Mouse (Mus musculus): Measurements from ENCODE around the gene Prss16.

Prss16 gene

GRCm38 (mm10) chr13:22009642-22010041 is at the start of gene Prss16:
Prss16 (minus strand) TSS chr13:22009742.
- DNase-seq, result no peak

- no peak for DNase-seq
Measured at GRCm38 (mm10) chr13:22053754-22054153, 44.2 kb upstream of the Prss16 start.

GRCm38 (mm10) chr13:22051523-22051859 is 41.9 kb upstream of the Prss16 start:
- no peak for DNase-seq

- peak; percentile 92 for DNase-seq
Measured at GRCm38 (mm10) chr13:22050591-22051522, 41.3 kb upstream of the Prss16 start.

DNA sequence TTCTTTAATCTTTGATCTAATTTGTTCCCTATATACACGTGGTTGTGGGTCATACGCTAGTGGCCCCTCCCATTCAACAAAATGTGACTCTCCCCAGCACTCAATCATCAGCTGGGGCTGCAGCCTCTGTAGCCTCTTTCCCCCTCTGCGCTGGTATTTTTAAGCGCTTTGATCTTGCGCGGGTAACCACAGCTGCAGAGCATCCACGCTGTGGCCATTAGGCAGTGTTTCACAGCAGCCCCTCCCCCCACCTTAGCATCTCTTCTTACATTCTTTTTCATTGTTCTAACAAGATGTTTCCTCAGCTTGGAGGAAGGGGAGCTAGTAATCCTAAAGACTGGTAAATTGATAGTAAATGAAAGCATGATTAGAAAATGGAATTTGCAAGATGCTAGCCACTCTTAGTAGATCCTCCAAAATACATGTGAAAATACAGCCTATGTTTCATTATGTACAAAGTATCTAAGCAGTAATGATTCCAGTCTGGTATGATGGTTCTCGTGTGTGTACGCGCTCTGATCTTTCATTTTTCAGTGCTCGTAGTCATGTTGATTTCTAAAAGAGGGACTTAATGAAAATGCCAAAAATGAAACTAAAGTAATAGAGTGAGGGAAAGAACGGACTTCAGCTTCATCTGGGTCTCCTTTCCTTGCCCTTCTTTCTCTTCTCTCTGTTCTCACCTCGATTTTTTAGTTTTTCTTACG is 40.3 kb upstream of the Prss16 start:
- DNase-seq, result peak; percentile 22

- no peak for DNase-seq
Measured at GRCm38 (mm10) chr13:22049041-22049440, 39.5 kb upstream of the Prss16 start.

GRCm38 (mm10) chr13:22045311-22045710 is 35.8 kb upstream of the Prss16 start:
- no peak for DNase-seq

DNA sequence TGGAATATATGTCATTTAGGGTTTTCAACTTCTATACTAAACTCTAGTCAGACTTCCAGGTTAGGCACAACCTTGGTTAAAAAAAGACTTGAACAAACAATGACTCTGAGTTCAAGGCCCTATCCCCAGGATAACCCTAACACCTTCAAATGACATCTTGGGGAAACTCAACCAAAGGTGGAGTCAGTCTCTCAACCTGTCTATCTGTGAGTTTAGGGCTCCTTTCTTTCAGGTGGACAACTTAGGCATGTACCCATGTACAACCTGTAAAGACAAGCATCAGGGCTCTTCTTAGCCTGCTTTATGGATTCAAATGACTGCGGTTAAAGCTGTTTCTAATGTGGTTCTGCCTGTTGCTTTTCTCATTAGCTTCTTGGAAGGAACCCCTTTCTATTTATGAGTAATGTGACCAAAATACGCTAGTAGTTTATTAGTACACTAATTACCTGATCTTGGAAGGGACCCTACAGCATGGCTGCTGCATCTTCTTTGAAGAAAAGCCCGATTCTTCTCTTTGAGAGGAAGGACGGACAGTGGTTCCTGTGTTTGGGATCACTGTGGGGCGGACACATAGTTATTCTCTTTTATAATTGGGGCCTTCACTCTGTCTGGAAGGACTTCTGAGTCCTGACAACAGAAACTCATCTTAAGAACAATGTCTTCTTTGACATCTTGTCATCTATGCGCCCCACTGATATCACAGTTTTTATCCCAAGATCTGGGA is 35.1 kb upstream of the Prss16 start:
- DNase-seq, result no peak

- DNase-seq, result no peak
Measured at GRCm38 (mm10) chr13:22043503-22044431, 34.2 kb upstream of the Prss16 start.

DNA sequence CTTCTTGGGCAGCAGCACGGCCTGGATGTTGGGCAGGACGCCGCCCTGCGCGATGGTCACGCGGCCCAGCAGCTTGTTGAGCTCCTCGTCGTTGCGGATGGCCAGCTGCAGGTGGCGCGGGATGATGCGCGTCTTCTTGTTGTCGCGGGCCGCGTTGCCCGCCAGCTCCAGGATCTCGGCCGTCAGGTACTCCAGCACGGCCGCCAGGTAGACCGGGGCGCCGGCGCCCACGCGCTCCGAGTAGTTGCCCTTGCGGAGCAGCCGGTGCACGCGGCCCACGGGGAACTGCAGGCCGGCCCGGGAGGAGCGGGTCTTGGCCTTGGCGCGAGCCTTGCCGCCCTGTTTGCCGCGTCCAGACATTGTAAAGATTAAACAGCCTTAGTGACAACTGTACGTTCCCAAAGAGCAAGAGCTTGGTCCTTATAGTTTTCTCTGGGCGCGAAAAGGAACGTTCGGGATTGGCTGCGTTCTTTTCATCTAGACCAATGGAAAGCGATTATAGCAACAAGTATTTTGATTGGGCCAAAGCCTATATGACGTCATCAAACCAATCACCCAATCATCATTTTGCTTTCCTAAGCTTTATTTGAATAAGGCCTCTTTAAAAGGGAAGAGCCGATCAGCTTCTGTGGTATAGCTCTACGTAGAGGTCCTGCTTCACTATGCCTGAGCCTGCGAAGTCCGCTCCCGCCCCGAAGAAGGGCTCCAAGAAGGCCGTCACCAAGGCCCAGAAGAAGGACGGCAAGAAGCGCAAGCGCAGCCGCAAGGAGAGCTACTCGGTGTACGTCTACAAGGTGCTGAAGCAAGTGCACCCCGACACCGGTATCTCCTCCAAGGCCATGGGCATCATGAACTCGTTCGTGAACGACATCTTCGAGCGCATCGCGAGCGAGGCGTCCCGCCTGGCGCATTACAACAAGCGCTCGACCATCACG is 33.3 kb upstream of the Prss16 start, which contains the start of the genes Hist1h2ag and Hist1h2bj:
Gene Hist1h2ag, minus strand, starts transcription at position 377 of the 935 bp plus-strand sequence.
Gene Hist1h2bj, plus strand, starts transcription at position 647 of the 935 bp plus-strand sequence.
- peak; percentile 87 for DNase-seq

GRCm38 (mm10) chr13:22041651-22042567 is 32.4 kb upstream of the Prss16 start:
- no peak for DNase-seq

GRCm38 (mm10) chr13:22041142-22041536 is 31.6 kb upstream of the Prss16 start, which contains the start of gene Hist1h4i:
Hist1h4i (minus strand) TSS chr13:22041362.
- DNase-seq, result peak; percentile 97

GRCm38 (mm10) chr13:22040464-22041141 is 31.1 kb upstream of the Prss16 start:
- DNase-seq, result no peak

GRCm38 (mm10) chr13:22039951-22040463 is 30.5 kb upstream of the Prss16 start:
- DNase-seq, result no peak

DNA sequence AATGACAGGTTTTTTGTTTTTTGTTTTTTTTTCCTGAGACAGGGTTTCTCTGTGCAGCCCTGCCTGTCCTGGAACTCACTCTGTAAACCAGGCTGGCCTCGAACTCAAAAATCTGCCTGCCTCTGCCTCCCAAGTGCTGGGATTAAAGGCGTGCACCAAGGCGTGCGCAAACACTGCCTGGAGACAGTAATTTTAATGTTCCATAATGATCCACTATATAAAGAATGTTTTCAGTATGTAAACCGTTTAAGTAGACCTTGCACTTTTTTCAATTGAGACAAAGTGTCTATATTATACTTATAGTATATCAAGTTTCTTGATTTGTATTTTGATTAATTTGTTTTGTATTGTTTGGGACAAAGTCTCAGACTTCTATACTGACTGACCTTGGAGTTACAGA is 29.8 kb upstream of the Prss16 start:
- DNase-seq, result no peak

DNA sequence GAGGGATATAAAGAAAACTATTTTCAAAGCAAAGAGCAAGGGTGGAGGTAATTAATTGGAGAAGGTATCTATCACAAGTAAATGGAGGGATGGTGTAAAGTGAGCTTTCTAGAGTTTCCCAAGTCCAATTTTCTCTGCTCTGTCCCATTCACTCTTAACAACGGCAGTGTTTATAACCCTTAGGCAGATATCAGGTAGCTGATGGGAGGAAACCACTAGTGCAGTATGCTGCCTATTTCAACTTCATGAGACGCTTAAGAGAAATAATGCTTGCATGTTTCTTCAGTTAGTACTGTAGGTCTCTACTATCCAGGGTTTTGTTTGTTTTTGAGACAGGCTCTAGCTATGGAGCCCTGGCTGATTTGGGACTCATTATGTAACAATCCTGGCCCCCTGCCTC is 27.9 kb upstream of the Prss16 start:
- DNase-seq, result no peak

DNA sequence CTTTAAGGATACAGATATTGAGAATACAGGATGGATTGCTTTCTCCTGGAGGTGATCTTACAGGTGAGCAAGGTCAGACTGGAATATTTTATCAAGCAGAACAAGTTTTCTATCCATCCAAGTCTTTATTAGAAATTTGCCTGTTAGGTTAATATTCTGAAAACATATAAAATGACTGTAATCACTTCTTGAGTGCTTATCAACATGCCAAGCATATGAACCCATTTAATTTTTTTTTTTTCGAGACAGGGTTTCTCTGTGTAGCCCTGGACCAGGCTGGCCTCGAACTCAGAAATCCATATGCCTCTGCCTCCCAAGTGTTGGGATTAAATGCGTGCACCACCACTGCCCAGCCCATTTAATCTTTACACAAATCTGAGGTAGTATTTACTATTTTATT is 27.4 kb upstream of the Prss16 start:
- no peak for DNase-seq

- no peak for DNase-seq
Measured at GRCm38 (mm10) chr13:22036149-22036956, 26.8 kb upstream of the Prss16 start.
